Mouse (Mus musculus): ENCODE results near the gene Timp4.

GRCm38 (mm10) chr6:115245500-115246058, 6.4 kb downstream of the Timp4 start:
- TF ChIP-seq CTCF (IDR thresholded peaks at IDR 0.05; ENCODE audit: low read depth, low read length) (no peak), POLR2A (IDR thresholded peaks at IDR 0.05; ENCODE audit: insufficient read depth, low read length) (no peak)

All from ES-Bruce4 (cell line).